Comparison of ENCODE assay signal across 13 mouse cellular contexts in genomic region chr1:52392933-52393332, GRCm38 (mm10).
DNase-seq lines count a peak whose midpoint lies in the region; ATAC-seq and TF ChIP-seq lines count a peak whose summit lies in the region.
"Had no signal": no experiment of that assay in that cellular context is flagged by ENCODE, and none has a peak within 500 bp of the region (broad histone marks: within the 10 kb centered on the region; RNA-seq: fewer than 3 reads in every experiment).

No protein-coding gene starts in this region.

- 42% methylated on average over 2 of the region's 2 CpGs for WGBS in embryonic facial prominence, embryonic 11.5 days
- WGBS in embryonic facial prominence, embryonic 10.5 days = 49% methylated on average over 2 of the region's 2 CpGs
- 35% methylated on average over 2 of the region's 2 CpGs for WGBS in liver, postnatal 0 days (ENCODE audit: insufficient replicate concordance)
- 35% methylated on average over 2 of the region's 2 CpGs for WGBS in liver, embryonic 11.5 days

- DNase-seq in embryonic facial prominence, embryonic 11.5 days (ENCODE audit: low spot score) = peak; percentile 26
- DNase-seq in embryonic facial prominence, embryonic 10.5 days (ENCODE audit: low spot score) = no peak
- no peak for DNase-seq in liver, postnatal 0 days
- no peak for DNase-seq in liver, embryonic 11.5 days (ENCODE audit: low spot score)
- peak; percentile 41 for DNase-seq in ES-CJ7 (ENCODE audit: low read depth, low spot score)
- no peak for DNase-seq in urinary bladder, adult 2 months (ENCODE audit: low spot score)
- DNase-seq in urinary bladder, postnatal 36 days (ENCODE audit: low spot score in 2 of 2) = no peak
- DNase-seq: kidney, postnatal 14 days; liver had no signal

- no peaks in the 10 kb centered on the region; the same call in 1 of the 2 replicates for H3K27me3 ChIP-seq in embryonic facial prominence, embryonic 11.5 days (ENCODE audit: control insufficient read depth, insufficient read depth, low read length)
- H3K27me3 ChIP-seq in embryonic facial prominence, embryonic 10.5 days (replicated peaks; ENCODE audit: low read depth, poor library complexity, severe bottlenecking) = no peaks in the 10 kb centered on the region
- no peaks in the 10 kb centered on the region for H3K27me3 ChIP-seq in liver, postnatal 0 days (ENCODE audit: insufficient read depth, low read length)
- no peaks in the 10 kb centered on the region for H3K27me3 ChIP-seq in liver, embryonic 11.5 days (replicated peaks; ENCODE audit: control insufficient read depth, insufficient read depth, low read length)
- H3K27me3 ChIP-seq: forebrain, embryonic 12.5 days had no signal

- no peaks in the 10 kb centered on the region for H3K9me3 ChIP-seq in embryonic facial prominence, embryonic 11.5 days (replicated peaks; ENCODE audit: control insufficient read depth, low read length)
- H3K9me3 ChIP-seq in embryonic facial prominence, embryonic 10.5 days = no peaks in the 10 kb centered on the region
- no peaks in the 10 kb centered on the region for H3K9me3 ChIP-seq in liver, postnatal 0 days (ENCODE audit: low read length)
- no peaks in the 10 kb centered on the region for H3K9me3 ChIP-seq in liver, embryonic 11.5 days (ENCODE audit: control insufficient read depth, low read length)
- H3K9me3 ChIP-seq: forebrain, embryonic 12.5 days had no signal

- no peak overlapping the region for H3K4me3 ChIP-seq in embryonic facial prominence, embryonic 11.5 days (ENCODE audit: low read depth, low read length)
- no peak overlapping the region for H3K4me3 ChIP-seq in embryonic facial prominence, embryonic 10.5 days
- H3K4me3 ChIP-seq in liver, postnatal 0 days (ENCODE audit: low read depth, low read length) = no peak overlapping the region
- no peak overlapping the region for H3K4me3 ChIP-seq in liver, embryonic 11.5 days (ENCODE audit: low read depth, low read length)
- H3K4me3 ChIP-seq: forebrain, embryonic 12.5 days; left cerebral cortex, adult 2 months had no signal

- H3K4me2 ChIP-seq in embryonic facial prominence, embryonic 11.5 days (ENCODE audit: low read depth, low read length) = no peak overlapping the region
- no peak overlapping the region for H3K4me2 ChIP-seq in liver, postnatal 0 days (ENCODE audit: low read depth, low read length)
- H3K4me2 ChIP-seq in liver, embryonic 11.5 days = no peak overlapping the region
- H3K4me2 ChIP-seq: forebrain, embryonic 12.5 days; hindbrain, embryonic 14.5 days had no signal

- no peak overlapping the region for H3K27ac ChIP-seq in embryonic facial prominence, embryonic 11.5 days (replicated peaks; ENCODE audit: low read depth, low read length)
- H3K27ac ChIP-seq in embryonic facial prominence, embryonic 10.5 days (replicated peaks) = no peak overlapping the region
- H3K27ac ChIP-seq in liver, postnatal 0 days (ENCODE audit: low read depth) = no peak overlapping the region
- H3K27ac ChIP-seq in liver, embryonic 11.5 days (ENCODE audit: low read depth, low read length) = no peak overlapping the region
- H3K27ac ChIP-seq: forebrain, embryonic 12.5 days; hindbrain, embryonic 14.5 days; left cerebral cortex, adult 2 months had no signal

- TF ChIP-seq EP300 in liver, postnatal 0 days (IDR thresholded peaks at IDR 0.05; ENCODE audit: low read depth) = no peak

- no peak overlapping the region for H3K9ac ChIP-seq in embryonic facial prominence, embryonic 11.5 days (replicated peaks; ENCODE audit: low read length)
- no peak overlapping the region for H3K9ac ChIP-seq in liver, postnatal 0 days (replicated peaks)
- H3K9ac ChIP-seq in liver, embryonic 11.5 days (ENCODE audit: low read depth, low read length) = no peak overlapping the region
- H3K9ac ChIP-seq: forebrain, embryonic 12.5 days; hindbrain, embryonic 14.5 days had no signal

- H3K36me3 ChIP-seq in embryonic facial prominence, embryonic 11.5 days (replicated peaks; ENCODE audit: control insufficient read depth, insufficient read depth, low read depth, low read length) = no peaks in the 10 kb centered on the region
- no peaks in the 10 kb centered on the region for H3K36me3 ChIP-seq in embryonic facial prominence, embryonic 10.5 days (replicated peaks)
- no peaks in the 10 kb centered on the region for H3K36me3 ChIP-seq in liver, postnatal 0 days (replicated peaks; ENCODE audit: insufficient read depth, low read length)
- H3K36me3 ChIP-seq in liver, embryonic 11.5 days (ENCODE audit: control insufficient read depth, insufficient read depth, low read length) = no peaks in the 10 kb centered on the region
- H3K36me3 ChIP-seq: forebrain, embryonic 12.5 days had no signal

- TF ChIP-seq CTCF in liver, postnatal 0 days (IDR thresholded peaks at IDR 0.05; ENCODE audit: low read depth) = peak; percentile 24

- no peak for ATAC-seq in embryonic facial prominence, embryonic 11.5 days (replicated peaks; ENCODE audit: insufficient number of reproducible peaks, low FRiP score, low TSS enrichment, low read depth)
- no peak for ATAC-seq in liver, postnatal 0 days
- ATAC-seq in liver, embryonic 11.5 days (replicated peaks; ENCODE audit: low FRiP score) = no peak
- ATAC-seq in inflammation-experienced regulatory T-cells, adult 6 months = peak; percentile 42

- H3K4me1 ChIP-seq in embryonic facial prominence, embryonic 11.5 days (ENCODE audit: control insufficient read depth, insufficient read depth, low read length) = no peaks in the 10 kb centered on the region
- no peaks in the 10 kb centered on the region for H3K4me1 ChIP-seq in embryonic facial prominence, embryonic 10.5 days
- peaks cover 5% of the 10 kb centered on the region; the same call in 1 of the 2 replicates for H3K4me1 ChIP-seq in liver, postnatal 0 days (ENCODE audit: insufficient read depth)
- no peaks in the 10 kb centered on the region for H3K4me1 ChIP-seq in liver, embryonic 11.5 days (replicated peaks; ENCODE audit: control insufficient read depth, insufficient read depth, low read length)
- H3K4me1 ChIP-seq: forebrain, embryonic 12.5 days had no signal

Comparison
In these comparisons a context has a peak if more than half of its experiments do, and no peak if none do; other contexts are left out.
1. DNase-seq: peak in embryonic facial prominence, embryonic 11.5 days (single experiment) and ES-CJ7 (single experiment); none in embryonic facial prominence, embryonic 10.5 days (single experiment), liver, postnatal 0 days (single experiment), liver, embryonic 11.5 days (single experiment), urinary bladder, adult 2 months (single experiment) and urinary bladder, postnatal 36 days (0 of 2).